Mouse (Mus musculus) T-cell, adult 66 days (primary cell): ENCODE results near the gene AI661453. TPM values are rescaled to one million over a fixed set of nuclear protein-coding genes. Genes with fewer than 3 reads are reported as not detected.

Experiments used
- total RNA-seq, 2 experiments: library from RNA; stranded (reverse); gene quantifications; 3 replicates in 1 of 2; 4 replicates in 1 of 2; pipeline ENCODE4 v1.2.4; 2023

Gene AI661453
- total RNA-seq, result not detected

DNA sequence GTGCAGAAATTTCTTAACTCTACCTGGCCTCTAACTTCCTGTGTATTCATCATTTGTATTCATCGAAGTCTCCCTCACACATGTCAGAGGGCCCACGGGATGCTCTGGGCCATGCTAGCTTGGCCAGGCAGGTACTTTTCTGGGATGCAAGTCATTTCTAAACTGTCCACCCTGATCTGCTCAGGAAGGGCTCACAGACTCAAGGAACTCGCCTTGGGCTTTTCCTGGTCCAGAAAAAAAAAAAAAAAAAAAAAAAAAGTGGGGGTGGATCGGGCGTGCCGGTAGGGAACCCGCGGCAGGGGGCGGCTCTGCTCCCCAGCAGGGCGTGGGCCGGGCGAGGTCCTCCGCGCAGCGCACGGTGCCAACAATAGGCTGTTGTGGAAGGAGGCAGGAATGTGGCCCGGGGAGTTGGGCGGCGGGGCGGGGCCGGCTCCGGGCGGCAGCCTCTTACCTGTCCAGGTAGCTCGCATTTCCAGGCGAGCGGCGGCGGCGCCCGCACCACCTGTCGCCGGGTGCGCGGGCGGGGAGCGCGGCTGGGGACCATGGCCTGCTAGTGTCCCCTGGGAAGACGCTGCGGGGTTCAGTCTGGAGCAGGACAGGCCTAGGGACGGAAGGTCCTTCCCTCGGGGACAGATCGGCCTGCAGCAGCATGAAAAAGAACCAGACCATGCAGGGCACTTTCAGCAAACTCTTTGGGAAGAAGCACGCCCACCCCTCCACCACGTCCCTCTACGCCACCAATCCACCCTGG is at the start of gene AI661453:
Gene AI661453, plus strand, starts transcription at position 460 of the 751 bp plus-strand sequence.

GRCm38 (mm10) chr17:47400451-47400850 is 36.0 kb upstream of the AI661453 start, which contains the start of gene Guca1a:
Gene Guca1a (minus strand): TSS chr17:47400584.

DNA sequence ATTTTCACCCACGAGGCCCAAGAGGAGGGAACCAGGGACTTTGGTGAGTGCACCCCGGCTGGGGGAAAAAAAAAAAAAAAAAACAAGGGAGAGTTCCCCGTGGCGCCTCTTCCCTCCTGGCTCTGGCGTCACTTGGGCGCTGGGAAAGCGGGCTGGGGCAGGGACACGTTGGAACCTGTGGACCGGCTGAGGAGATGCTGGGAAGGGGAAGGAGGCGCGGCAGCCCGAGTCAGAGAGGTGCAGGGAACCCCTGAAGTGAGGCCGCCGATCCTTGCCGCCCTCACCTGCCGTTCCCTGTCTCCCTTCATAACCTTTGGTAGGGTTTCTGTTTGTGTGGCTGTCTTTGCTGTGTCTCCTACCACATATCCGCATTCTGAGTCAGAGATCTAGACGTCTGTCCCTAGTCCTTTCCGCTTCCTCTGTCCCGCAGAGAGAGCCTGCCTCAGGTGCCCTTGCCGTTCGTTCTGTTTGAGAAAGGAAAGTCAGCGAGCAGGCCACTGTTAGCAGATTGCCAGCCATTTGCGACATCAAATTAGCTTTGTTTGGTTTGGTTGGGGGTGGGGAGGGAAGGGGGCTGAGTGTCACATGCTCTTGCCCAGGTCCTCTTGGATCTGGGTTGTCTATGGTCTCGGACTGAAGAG is 612 bp downstream of the AI661453 start, which contains the start of gene 1700001C19Rik:
Gene 1700001C19Rik, minus strand, starts transcription at position 470 of the 641 bp plus-strand sequence.

GRCm38 (mm10) chr17:47501946-47502706 is 65.7 kb downstream of the AI661453 start, which contains the start of gene Taf8:
Gene Taf8 (minus strand): TSS chr17:47502292.

GRCm38 (mm10) chr17:47504941-47505346 is 68.5 kb downstream of the AI661453 start, which contains the start of gene Ccnd3:
Gene Ccnd3 (plus strand): TSS chr17:47505051.

Other genes with a start within 250 kb of the AI661453 start
- gene Mrps10, start 67.7 kb upstream of the AI661453 start, total RNA-seq, result 10 to 100 TPM; 21.0 to 27.3 TPM
- 1 to 10 TPM; 5.3 to 5.5 TPM for gene Guca1b, start 51.2 kb upstream of the AI661453 start, total RNA-seq
- not detected for gene Guca1a, start 36.0 kb upstream of the AI661453 start, total RNA-seq
- not detected for gene 1700001C19Rik, start 761 bp downstream of the AI661453 start, total RNA-seq
- 10 to 100 TPM; 68.2 to 80.5 TPM for gene Taf8, start 65.7 kb downstream of the AI661453 start, total RNA-seq
- gene Ccnd3, start 68.4 kb downstream of the AI661453 start, total RNA-seq, result 100 to 1,000 TPM; 421 to 461 TPM
- gene Bysl, start 174.9 kb downstream of the AI661453 start, total RNA-seq, result 10 to 100 TPM; 15.2 to 15.8 TPM
- 10 to 100 TPM; 68.0 to 70.9 TPM for gene Med20, start 175.0 kb downstream of the AI661453 start, total RNA-seq
- gene Gm20517, start 175.0 kb downstream of the AI661453 start, total RNA-seq, result 1 to 10 TPM; 3.6 to 4.6 TPM
- 1 to 10 TPM; 6.1 to 9.7 TPM for gene Usp49, start 194.1 kb downstream of the AI661453 start, total RNA-seq